In genomic region chr17:80645694-80646034, GRCm38 (mm10) we compare ENCODE assay signal across 18 mouse cellular contexts.
DNase-seq lines count a peak whose midpoint lies in the region; ATAC-seq and TF ChIP-seq lines count a peak whose summit lies in the region.
"Had no signal": no experiment of that assay in that cellular context is flagged by ENCODE, and none has a peak within 500 bp of the region (broad histone marks: within the 10 kb centered on the region; RNA-seq: fewer than 3 reads in every experiment).

No protein-coding gene starts in this region.

- no peak overlapping the region for H3K4me2 ChIP-seq in liver, postnatal 0 days (ENCODE audit: low read depth, low read length)
- H3K4me2 ChIP-seq in lung, embryonic 15.5 days: peak overlapping the region; percentile 29; the same call in 1 of the 2 replicates
- H3K4me2 ChIP-seq in lung, postnatal 0 days (replicated peaks; ENCODE audit: low read depth, low read length): 0 out of 2 replicates have a peak overlapping the region, but pooled peaks have one; percentile 6
- H3K4me2 ChIP-seq in hindbrain, embryonic 14.5 days (replicated peaks): no peak overlapping the region
- H3K4me2 ChIP-seq: embryonic facial prominence, embryonic 12.5 days; forebrain, embryonic 13.5 days; forebrain, embryonic 15.5 days had no signal

- no peak overlapping the region for H3K9ac ChIP-seq in liver, adult 2 months (ENCODE audit: low read depth, low read length)
- H3K9ac ChIP-seq in liver, postnatal 0 days (replicated peaks): no peak overlapping the region
- H3K9ac ChIP-seq in lung, embryonic 15.5 days: no peak overlapping the region
- no peak overlapping the region for H3K9ac ChIP-seq in lung, postnatal 0 days (replicated peaks; ENCODE audit: low read depth)
- no peak overlapping the region for H3K9ac ChIP-seq in hindbrain, embryonic 14.5 days
- H3K9ac ChIP-seq: embryonic facial prominence, embryonic 12.5 days; forebrain, embryonic 13.5 days; forebrain, embryonic 15.5 days had no signal

- no peaks in the 10 kb centered on the region for H3K27me3 ChIP-seq in liver, adult 2 months (ENCODE audit: control insufficient read depth, insufficient read depth, low read length)
- no peaks in the 10 kb centered on the region for H3K27me3 ChIP-seq in liver, postnatal 0 days (ENCODE audit: insufficient read depth, low read length)
- H3K27me3 ChIP-seq in lung, embryonic 15.5 days: no peaks in the 10 kb centered on the region
- H3K27me3 ChIP-seq in lung, postnatal 0 days (replicated peaks; ENCODE audit: insufficient read depth, low read length): no peaks in the 10 kb centered on the region
- H3K27me3 ChIP-seq in E14TG2a.4 (ENCODE audit: insufficient read depth, low read length): no peaks in the 10 kb centered on the region
- H3K27me3 ChIP-seq in hindbrain, embryonic 14.5 days (ENCODE audit: control insufficient read depth, insufficient read depth, low read length): no peaks in the 10 kb centered on the region
- H3K27me3 ChIP-seq: embryonic facial prominence, embryonic 12.5 days; forebrain, embryonic 13.5 days; forebrain, embryonic 15.5 days; Patski had no signal

- no peak for TF ChIP-seq CTCF in liver, adult 2 months (IDR thresholded peaks at IDR 0.05; ENCODE audit: low read depth, low read length)
- no peak for TF ChIP-seq CTCF in liver, postnatal 0 days (IDR thresholded peaks at IDR 0.05; ENCODE audit: low read depth)
- no peak for TF ChIP-seq CTCF in lung, postnatal 0 days (IDR thresholded peaks at IDR 0.05)
- no peak for TF ChIP-seq CTCF in E14TG2a.4 (conservative IDR thresholded peaks at IDR 0.05; ENCODE audit: low read length)

- peaks cover 44% of the 10 kb centered on the region for H3K36me3 ChIP-seq in liver, adult 2 months (ENCODE audit: control insufficient read depth, insufficient read depth, low read length)
- peaks cover 17% of the 10 kb centered on the region for H3K36me3 ChIP-seq in liver, postnatal 0 days (replicated peaks; ENCODE audit: insufficient read depth, low read length)
- peaks cover 68% of the 10 kb centered on the region for H3K36me3 ChIP-seq in lung, embryonic 15.5 days
- peaks cover 26% of the 10 kb centered on the region; the same call in 1 of the 2 replicates for H3K36me3 ChIP-seq in lung, postnatal 0 days (ENCODE audit: insufficient read depth, low read length)
- H3K36me3 ChIP-seq in E14TG2a.4 (ENCODE audit: insufficient read depth, low read length): peaks cover 82% of the 10 kb centered on the region
- H3K36me3 ChIP-seq in hindbrain, embryonic 14.5 days (replicated peaks; ENCODE audit: control insufficient read depth, insufficient read depth): peaks cover 75% of the 10 kb centered on the region
- H3K36me3 ChIP-seq: G1E had no signal

- H3K9me3 ChIP-seq in liver, postnatal 0 days (ENCODE audit: low read length): no peaks in the 10 kb centered on the region
- H3K9me3 ChIP-seq in lung, embryonic 15.5 days: no peaks in the 10 kb centered on the region
- no peaks in the 10 kb centered on the region for H3K9me3 ChIP-seq in lung, postnatal 0 days (ENCODE audit: low read length)
- peaks cover 22% of the 10 kb centered on the region for H3K9me3 ChIP-seq in E14TG2a.4 (ENCODE audit: low read length)
- H3K9me3 ChIP-seq in hindbrain, embryonic 14.5 days (ENCODE audit: control insufficient read depth, low read length): no peaks in the 10 kb centered on the region
- H3K9me3 ChIP-seq: embryonic facial prominence, embryonic 10.5 days; embryonic facial prominence, embryonic 12.5 days; forebrain, embryonic 13.5 days; forebrain, embryonic 15.5 days had no signal

- TF ChIP-seq POLR2A in liver, adult 2 months (IDR thresholded peaks at IDR 0.05; ENCODE audit: extremely low read depth, insufficient read depth, low read length): no peak

- H3K4me3 ChIP-seq in liver, adult 2 months (ENCODE audit: insufficient read depth, low read depth, low read length): no peak overlapping the region
- H3K4me3 ChIP-seq in liver, postnatal 0 days (ENCODE audit: low read depth, low read length): no peak overlapping the region
- no peak overlapping the region for H3K4me3 ChIP-seq in lung, embryonic 15.5 days
- H3K4me3 ChIP-seq in lung, postnatal 0 days (ENCODE audit: low read depth, low read length): no peak overlapping the region
- H3K4me3 ChIP-seq in E14TG2a.4 (replicated peaks; ENCODE audit: low read length): 0 out of 2 replicates have a peak overlapping the region, but pooled peaks have one; percentile 10
- H3K4me3 ChIP-seq in hindbrain, embryonic 14.5 days (replicated peaks; ENCODE audit: low read length): no peak overlapping the region
- H3K4me3 ChIP-seq: embryonic facial prominence, embryonic 10.5 days; embryonic facial prominence, embryonic 12.5 days; forebrain, embryonic 13.5 days; forebrain, embryonic 15.5 days had no signal

- H3K27ac ChIP-seq in liver, adult 2 months (replicated peaks; ENCODE audit: insufficient read depth, low read depth, low read length): no peak overlapping the region
- no peak overlapping the region for H3K27ac ChIP-seq in liver, postnatal 0 days (ENCODE audit: low read depth)
- peak overlapping the region; percentile 88 for H3K27ac ChIP-seq in lung, embryonic 15.5 days
- H3K27ac ChIP-seq in lung, postnatal 0 days (ENCODE audit: low read length): peak overlapping the region; percentile 39; the same call in 1 of the 2 replicates
- H3K27ac ChIP-seq in hindbrain, embryonic 14.5 days: no peak overlapping the region
- H3K27ac ChIP-seq: embryonic facial prominence, embryonic 10.5 days; embryonic facial prominence, embryonic 12.5 days; forebrain, embryonic 13.5 days; forebrain, embryonic 15.5 days had no signal

- WGBS in liver, adult 2 months: 91% methylated on average over 8 of the region's 8 CpGs
- 77% methylated on average over 8 of the region's 8 CpGs for WGBS in liver, postnatal 0 days (ENCODE audit: insufficient replicate concordance)
- 77% methylated on average over 8 of the region's 8 CpGs for WGBS in lung, embryonic 15.5 days
- WGBS in lung, postnatal 0 days: 77% methylated on average over 8 of the region's 8 CpGs
- WGBS in hindbrain, embryonic 14.5 days: 93% methylated on average over 8 of the region's 8 CpGs

- 0 out of 2 replicates have a peak, but pooled peaks cover 2% of the 10 kb centered on the region for H3K79me2 ChIP-seq in liver, adult 2 months (ENCODE audit: control insufficient read depth, insufficient read depth, low read length)

- peak; percentile 55 for DNase-seq in liver, adult 2 months (ENCODE audit: extremely low read depth, low read depth, low spot score)
- DNase-seq in liver, postnatal 0 days: no peak
- DNase-seq in lung, postnatal 25 days (ENCODE audit: low spot score): no peak
- no peak for DNase-seq in lung, postnatal 0 days (ENCODE audit: low spot score)
- DNase-seq in lung, postnatal 14 days: no peak
- DNase-seq in hindbrain, embryonic 14.5 days (ENCODE audit: low spot score): no peak
- DNase-seq: cerebellum, adult 11-12 months; cerebellum, adult 2 months; cerebellum, adult 9-10 months had no signal

- no peak for ATAC-seq in liver, postnatal 0 days
- peak; percentile 76 for ATAC-seq in lung, embryonic 15.5 days (ENCODE audit: borderline replicate concordance, extremely low read depth, low FRiP score, low TSS enrichment)
- ATAC-seq in lung, postnatal 0 days: peak; percentile 26; the same call in 1 of the 2 replicates
- ATAC-seq in hindbrain, embryonic 14.5 days (ENCODE audit: low FRiP score): no peak
- ATAC-seq: activated CD4-positive, CD25-positive, alpha-beta regulatory T cell, adult 4 months; forebrain, embryonic 13.5 days; forebrain, embryonic 15.5 days; Patski had no signal

- TF ChIP-seq EP300 in liver, postnatal 0 days (IDR thresholded peaks at IDR 0.05; ENCODE audit: low read depth): no peak
- no peak for TF ChIP-seq EP300 in lung, postnatal 0 days (IDR thresholded peaks at IDR 0.05)

- no peaks in the 10 kb centered on the region for H3K4me1 ChIP-seq in liver, adult 2 months (ENCODE audit: control insufficient read depth, insufficient read depth, low read length)
- no peaks in the 10 kb centered on the region for H3K4me1 ChIP-seq in liver, postnatal 0 days (ENCODE audit: insufficient read depth)
- H3K4me1 ChIP-seq in lung, embryonic 15.5 days: peaks cover 23% of the 10 kb centered on the region
- H3K4me1 ChIP-seq in lung, postnatal 0 days (ENCODE audit: insufficient read depth, low read depth, low read length): no peaks in the 10 kb centered on the region
- H3K4me1 ChIP-seq in E14TG2a.4 (replicated peaks; ENCODE audit: low read depth, low read length): peaks cover 28% of the 10 kb centered on the region
- no peaks in the 10 kb centered on the region for H3K4me1 ChIP-seq in hindbrain, embryonic 14.5 days (replicated peaks; ENCODE audit: control insufficient read depth, insufficient read depth, low read length)
- H3K4me1 ChIP-seq: forebrain, embryonic 13.5 days; forebrain, embryonic 15.5 days had no signal

Comparison
In these comparisons a context has a peak if more than half of its experiments do, and no peak if none do; other contexts are left out.
1. H3K27ac ChIP-seq: peak in lung, embryonic 15.5 days (single experiment) and lung, postnatal 0 days (single experiment); none in liver, adult 2 months (single experiment), liver, postnatal 0 days (single experiment) and hindbrain, embryonic 14.5 days (single experiment).
2. ATAC-seq: peak in lung, embryonic 15.5 days (single experiment) and lung, postnatal 0 days (single experiment); none in liver, postnatal 0 days (single experiment) and hindbrain, embryonic 14.5 days (single experiment).
3. H3K4me2 ChIP-seq: peak in lung, embryonic 15.5 days (single experiment) and lung, postnatal 0 days (single experiment); none in liver, postnatal 0 days (single experiment) and hindbrain, embryonic 14.5 days (single experiment).